Mouse (Mus musculus): ENCODE results near the gene Cdc14b.

GRCm38 (mm10) chr13:64204726-64205125 lies 70.4 kb downstream of the Cdc14b start:
- TF ChIP-seq CTCF (IDR thresholded peaks at IDR 0.05; ENCODE audit: control insufficient read depth, insufficient read depth, insufficient read length) (no peak), CEBPB (IDR thresholded peaks at IDR 0.05; ENCODE audit: low read depth) (no peak), MAX (IDR thresholded peaks at IDR 0.05) (no peak), MYOG (IDR thresholded peaks at IDR 0.05; ENCODE audit: control insufficient read depth, extremely low read depth, insufficient read length) (no peak)
